Mouse (Mus musculus): Measurements from ENCODE around the gene Cntn3.

DNA sequence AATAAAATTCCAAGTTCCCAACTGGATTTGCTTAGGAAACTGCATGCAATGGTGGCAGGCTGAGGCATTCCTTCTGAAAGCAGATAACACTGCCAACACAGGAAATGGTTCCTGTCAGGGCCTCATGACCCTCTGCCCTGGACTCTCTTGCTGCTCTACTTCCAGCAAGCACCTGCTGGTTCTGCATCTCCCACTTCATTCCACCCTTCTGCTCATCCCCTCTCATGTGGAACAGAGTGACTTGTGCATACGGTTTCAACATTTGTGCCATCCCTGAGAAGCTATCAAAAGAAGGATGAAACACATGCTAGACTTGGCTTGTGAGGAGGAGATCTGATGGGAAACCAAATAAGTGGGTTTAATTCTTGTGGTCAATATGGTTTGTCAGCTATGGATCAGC is 145.4 kb downstream of the Cntn3 start:
- TF ChIP-seq CTCF (IDR thresholded peaks at IDR 0.05; ENCODE audit: extremely low read depth, insufficient read depth, low read length) (no peak), POLR2A (IDR thresholded peaks at IDR 0.05; ENCODE audit: extremely low read depth, insufficient read depth, low read length) (no peak)
